Mouse (Mus musculus) stomach, postnatal 0 days (tissue): ENCODE measurements at regions not wholly inside any gene's neighbourhood (a gene's known extent, or its start where the extent isn't known, plus 50 kb on each side); places are given as distances from the start of the nearest gene placed in this dataset.

Experiments
- CTCF ChIP-seq: IDR thresholded peaks from 2 replicates; pipeline ENCODE4 v1.5.1; 2016; ENCODE audit warnings: antibody characterized with exemption, low read depth, mild to moderate bottlenecking, moderate library complexity
- EP300 ChIP-seq: optimal IDR thresholded peaks from 2 replicates; pipeline ENCODE3; 2016; ENCODE audit warnings: antibody characterized with exemption

DNA sequence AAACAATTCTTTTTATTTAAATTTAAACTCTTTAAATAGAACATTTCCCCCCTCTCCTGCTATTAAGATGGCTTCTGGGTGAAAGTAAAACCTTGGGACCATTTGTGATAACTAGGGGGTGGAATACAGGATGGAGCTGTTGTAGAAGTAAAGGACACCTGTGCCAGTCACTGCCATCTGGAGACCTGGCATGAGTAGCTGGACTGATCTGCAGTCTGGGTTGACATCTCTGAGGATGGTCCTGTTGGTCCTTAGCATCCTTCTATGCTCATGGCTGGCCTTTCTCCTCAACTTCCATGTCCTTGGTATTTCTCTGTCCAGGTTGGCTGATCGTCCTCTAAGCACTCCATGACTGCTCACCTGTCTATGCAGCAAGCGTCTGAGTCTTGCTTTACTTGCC is 58.3 kb downstream of the Gm815 start:
- TF ChIP-seq CTCF, result no peak
- TF ChIP-seq EP300, result no peak
